Mouse (Mus musculus) MEL (cell line): ENCODE measurements around the gene Eif4b. TPM values are rescaled to one million over a fixed set of nuclear protein-coding genes. Genes with fewer than 3 reads are reported as not detected.

Experiments
- DNase-seq: peaks from one replicate; pipeline ENCODE4 v3.0.0; 2011; ENCODE audit warnings: low read depth, low spot score
- H3K27ac ChIP-seq: 2 replicates; pipeline ENCODE4 v1.5.1; 2012; ENCODE audit warnings: low read depth, mild to moderate bottlenecking, control low read depth, low read length, moderate library complexity; ENCODE audit not compliant: control insufficient read depth
- H3K27me3 ChIP-seq, 2 experiments: fragments of 150-350 bp in 1 of 2; sonication (generic) in 1 of 2; 2 replicates each; pipeline ENCODE4 v1.6.1; 2012; ENCODE audit warnings: low read length in 2 of 2, mild to moderate bottlenecking in 2 of 2, improper control_type of control experiment in 1 of 2, moderate library complexity in 1 of 2; ENCODE audit not compliant: insufficient read depth in 2 of 2, control insufficient read depth in 1 of 2
- H3K36me3 ChIP-seq, 2 experiments: 2 replicates each; pipeline ENCODE4 v1.6.1; 2012 to 2014; ENCODE audit warnings: low read length in 2 of 2, improper control_type of control experiment in 1 of 2, inconsistent platforms in 1 of 2, mild to moderate bottlenecking in 1 of 2; ENCODE audit not compliant: insufficient read depth in 2 of 2, control insufficient read depth in 1 of 2
- H3K4me1 ChIP-seq, 2 experiments: fragments of 150-350 bp in 1 of 2; sonication (generic) in 1 of 2; 2 replicates each; pipeline ENCODE4 v1.6.1; 2012; ENCODE audit warnings: low read length in 2 of 2, improper control_type of control experiment in 1 of 2, mild to moderate bottlenecking in 1 of 2; ENCODE audit not compliant: insufficient read depth in 2 of 2, control insufficient read depth in 1 of 2
- H3K4me3 ChIP-seq, 2 experiments: fragments of 150-350 bp in 1 of 2; sonication (generic) in 1 of 2; 2 replicates each; pipeline ENCODE4 v1.5.1; 2012; ENCODE audit warnings: low read depth in 2 of 2, low read length in 2 of 2, mild to moderate bottlenecking in 2 of 2, moderate library complexity in 2 of 2, control low read depth in 1 of 2, improper control_type of control experiment in 1 of 2; ENCODE audit not compliant: control insufficient read depth in 1 of 2, insufficient read depth in 1 of 2
- H3K79me2 ChIP-seq: 2 replicates; pipeline ENCODE4 v1.6.1; 2012; ENCODE audit warnings: mild to moderate bottlenecking, low read length, moderate library complexity; ENCODE audit not compliant: control insufficient read depth, poor library complexity, insufficient read depth
- H3K9ac ChIP-seq: 2 replicates; pipeline ENCODE4 v1.6.1; 2012; ENCODE audit warnings: low read depth, mild to moderate bottlenecking, control low read depth, low read length, moderate library complexity; ENCODE audit not compliant: control insufficient read depth, poor library complexity, severe bottlenecking
- H3K9me3 ChIP-seq: fragments of 150-350 bp; sonication (generic); replicated peaks from 2 replicates; pipeline ENCODE4 v1.6.1; 2012; ENCODE audit warnings: mild to moderate bottlenecking, low read length, improper control_type of control experiment, moderate library complexity; ENCODE audit not compliant: insufficient read depth
- CTCF ChIP-seq, 3 experiments: IDR thresholded peaks in 2 of 3; conservative IDR thresholded peaks in 1 of 3; 2 replicates each; pipeline ENCODE4 v1.5.1; 2011 to 2012; ENCODE audit warnings: low read length in 3 of 3, low read depth in 2 of 3, mild to moderate bottlenecking in 2 of 3, improper control_type of control experiment in 1 of 3, inconsistent platforms in 1 of 3, mixed read lengths in 1 of 3, moderate library complexity in 1 of 3; ENCODE audit not compliant: control insufficient read depth in 1 of 3, insufficient read depth in 1 of 3, poor library complexity in 1 of 3, severe bottlenecking in 1 of 3
- E2F4 ChIP-seq: IDR thresholded peaks from 2 replicates; pipeline ENCODE4 v1.6.1; 2011; ENCODE audit warnings: low read depth, low read length, improper control_type of control experiment, borderline replicate concordance
- ELF1 ChIP-seq: IDR thresholded peaks from 2 replicates; pipeline ENCODE4 v1.6.1; 2014; ENCODE audit warnings: low read depth, mild to moderate bottlenecking, inconsistent platforms, low read length, improper control_type of control experiment, moderate library complexity
- HCFC1 ChIP-seq: IDR thresholded peaks from 2 replicates; pipeline ENCODE4 v1.6.1; 2012; ENCODE audit warnings: low read depth, mild to moderate bottlenecking, inconsistent platforms, low read length, improper control_type of control experiment, moderate library complexity
- MAFK ChIP-seq: IDR thresholded peaks from 2 replicates; pipeline ENCODE4 v1.6.1; 2011; ENCODE audit warnings: low read depth, mild to moderate bottlenecking, low read length, improper control_type of control experiment, borderline replicate concordance
- MAZ ChIP-seq: IDR thresholded peaks from 2 replicates; pipeline ENCODE4 v1.6.1; 2012; ENCODE audit warnings: low read depth, mild to moderate bottlenecking, inconsistent platforms, low read length, improper control_type of control experiment
- MXI1 ChIP-seq: IDR thresholded peaks from 2 replicates; pipeline ENCODE4 v1.6.1; 2011; ENCODE audit warnings: mild to moderate bottlenecking, low read depth, low read length, improper control_type of control experiment
- NRF1 ChIP-seq: IDR thresholded peaks from 2 replicates; pipeline ENCODE4 v1.6.1; 2014; ENCODE audit warnings: low read depth, mild to moderate bottlenecking, inconsistent platforms, low read length, improper control_type of control experiment, moderate library complexity; ENCODE audit not compliant: poor library complexity, insufficient read depth, severe bottlenecking
- POLR2A ChIP-seq, 2 experiments: IDR thresholded peaks; 2 replicates each; pipeline ENCODE4 v1.6.1; 2011 to 2012; ENCODE audit warnings: low read length in 2 of 2, mild to moderate bottlenecking in 2 of 2, control low read depth in 1 of 2, improper control_type of control experiment in 1 of 2, low read depth in 1 of 2, moderate library complexity in 1 of 2; ENCODE audit not compliant: control insufficient read depth in 1 of 2, insufficient read depth in 1 of 2, poor library complexity in 1 of 2
- POLR2AphosphoS2 ChIP-seq: IDR thresholded peaks from 2 replicates; pipeline ENCODE4 v1.6.1; 2011; ENCODE audit warnings: low read length, improper control_type of control experiment
- POLR2AphosphoS5 ChIP-seq: IDR thresholded peaks from 2 replicates; pipeline ENCODE4 v1.6.1; 2012; ENCODE audit warnings: low read depth, borderline replicate concordance, mild to moderate bottlenecking, inconsistent platforms, low read length, moderate library complexity, mixed read lengths
- RAD21 ChIP-seq: IDR thresholded peaks from 2 replicates; pipeline ENCODE4 v1.6.1; 2011; ENCODE audit warnings: mild to moderate bottlenecking, low read depth, low read length, improper control_type of control experiment
- RCOR1 ChIP-seq: IDR thresholded peaks from 2 replicates; pipeline ENCODE4 v1.6.1; 2012; ENCODE audit warnings: low read depth, mild to moderate bottlenecking, inconsistent platforms, low read length, improper control_type of control experiment
- SIN3A ChIP-seq: IDR thresholded peaks from 2 replicates; pipeline ENCODE4 v1.6.1; 2012; ENCODE audit warnings: low read length, improper control_type of control experiment, inconsistent platforms
- SMC3 ChIP-seq: IDR thresholded peaks from 2 replicates; pipeline ENCODE4 v1.6.1; 2011; ENCODE audit warnings: low read depth, low read length, improper control_type of control experiment
- TAL1 ChIP-seq: IDR thresholded peaks from 2 replicates; pipeline ENCODE4 v1.6.1; 2012; ENCODE audit warnings: mild to moderate bottlenecking, inconsistent platforms, low read length, moderate library complexity, mixed read lengths
- UBTF ChIP-seq: IDR thresholded peaks from 2 replicates; pipeline ENCODE4 v1.6.1; 2012; ENCODE audit warnings: low read depth, mild to moderate bottlenecking, inconsistent platforms, low read length, improper control_type of control experiment, moderate library complexity, borderline replicate concordance; ENCODE audit not compliant: insufficient read depth
- polyA plus RNA-seq, 2 experiments: library from polyadenylated mRNA; stranded (reverse) in 1 of 2; unstranded in 1 of 2; fragments of >175 nt in 1 of 2; fragments of >200 nt in 1 of 2; gene quantifications; 2 replicates each; pipeline versions ENCODE4 v1.2.1 to v1.2.4; 2012; ENCODE audit warnings: low replicate concordance in 2 of 2, low read depth in 1 of 2; ENCODE audit not compliant: insufficient read length in 2 of 2, insufficient read depth in 1 of 2, missing spikeins in 1 of 2
- total RNA-seq: library from RNA; depleted of rRNA; stranded (reverse); fragments of 300-350 nt; gene quantifications from 2 replicates; pipeline ENCODE4 v1.2.3, GENCODE M21; 2012

Eif4b gene
- total and polyA plus RNA-seq, 3 experiments: 464 to 790 (median 561) TPM

DNA sequence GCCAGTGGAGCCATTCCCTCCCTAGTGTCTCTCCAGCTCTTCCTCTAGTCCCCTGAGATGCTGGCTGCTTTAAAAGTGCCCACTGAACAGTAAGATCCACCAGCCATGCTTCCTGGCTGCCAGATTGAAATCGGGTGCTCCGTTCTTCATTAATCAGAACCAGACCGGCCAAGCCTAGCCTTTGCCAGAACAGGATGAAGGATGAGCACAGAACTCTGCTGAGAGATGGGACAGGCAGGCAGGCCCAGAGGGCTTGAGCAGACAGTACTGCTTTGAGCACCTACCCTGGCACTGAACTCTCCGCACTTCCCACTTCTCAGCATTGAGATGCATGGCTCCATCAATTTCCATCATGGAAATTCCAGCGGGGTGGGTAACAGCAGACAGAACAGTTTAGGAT lies 25.7 kb downstream of the Eif4b start:
- no peaks in the 10 kb centered on the region for H3K9me3 ChIP-seq
- TF ChIP-seq POLR2AphosphoS2: peak; percentile 11
- no peak for TF ChIP-seq E2F4
- no peak for DNase-seq
- peak overlapping the region; percentile 60; a peak in 3 of 4 replicates for H3K4me3 ChIP-seq
- no peak overlapping the region for H3K27ac ChIP-seq
- H3K79me2 ChIP-seq: no peaks in the 10 kb centered on the region; the same call in 1 of the 2 replicates
- peak overlapping the region; percentile 76 for H3K9ac ChIP-seq
- H3K27me3 ChIP-seq: no peaks in the 10 kb centered on the region
- H3K4me1 ChIP-seq: peaks cover 0 to 21% of the 10 kb centered on the region in 2 experiments; a peak in 3 of 4 replicates
- peaks cover 9% of the 10 kb centered on the region in 2 experiments for H3K36me3 ChIP-seq

DNA sequence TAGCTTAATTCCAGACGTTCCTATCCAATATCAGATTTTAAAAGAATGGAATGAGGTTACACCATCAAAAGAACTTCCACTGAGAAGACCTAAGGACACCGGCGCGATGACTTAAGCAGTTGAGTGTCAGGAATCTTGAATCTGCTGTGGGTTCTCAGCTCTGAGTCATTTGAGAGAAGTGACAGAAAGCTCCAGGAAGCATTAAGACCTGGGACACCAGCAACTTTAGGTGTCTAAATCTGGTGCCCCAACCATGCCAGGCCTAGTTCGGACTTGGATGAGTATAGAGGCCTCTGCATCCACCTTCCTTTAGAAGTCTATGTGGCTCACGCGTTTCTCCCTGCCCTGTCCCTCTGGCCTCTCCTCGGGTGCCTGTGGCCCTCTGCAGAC lies 26.2 kb downstream of the Eif4b start:
- H3K4me1 ChIP-seq: peaks cover 0 to 21% of the 10 kb centered on the region in 2 experiments; a peak in 3 of 4 replicates
- peaks cover 4 to 9% of the 10 kb centered on the region in 2 experiments for H3K36me3 ChIP-seq
- DNase-seq: no peak
- peak overlapping the region; percentile 6; the same call in 1 of the 2 replicates for H3K27ac ChIP-seq
- H3K9me3 ChIP-seq: no peaks in the 10 kb centered on the region
- TF ChIP-seq RCOR1 (no peak), MXI1 (0 out of 2 replicates have a peak, but pooled peaks have one; percentile 4), SIN3A (0 out of 2 replicates have a peak, but pooled peaks have one; percentile 38)
- H3K27me3 ChIP-seq: no peaks in the 10 kb centered on the region
- no peaks in the 10 kb centered on the region; the same call in 1 of the 2 replicates for H3K79me2 ChIP-seq
- peak overlapping the region; percentile 60 for H3K4me3 ChIP-seq
- H3K9ac ChIP-seq: peak overlapping the region; percentile 76

DNA sequence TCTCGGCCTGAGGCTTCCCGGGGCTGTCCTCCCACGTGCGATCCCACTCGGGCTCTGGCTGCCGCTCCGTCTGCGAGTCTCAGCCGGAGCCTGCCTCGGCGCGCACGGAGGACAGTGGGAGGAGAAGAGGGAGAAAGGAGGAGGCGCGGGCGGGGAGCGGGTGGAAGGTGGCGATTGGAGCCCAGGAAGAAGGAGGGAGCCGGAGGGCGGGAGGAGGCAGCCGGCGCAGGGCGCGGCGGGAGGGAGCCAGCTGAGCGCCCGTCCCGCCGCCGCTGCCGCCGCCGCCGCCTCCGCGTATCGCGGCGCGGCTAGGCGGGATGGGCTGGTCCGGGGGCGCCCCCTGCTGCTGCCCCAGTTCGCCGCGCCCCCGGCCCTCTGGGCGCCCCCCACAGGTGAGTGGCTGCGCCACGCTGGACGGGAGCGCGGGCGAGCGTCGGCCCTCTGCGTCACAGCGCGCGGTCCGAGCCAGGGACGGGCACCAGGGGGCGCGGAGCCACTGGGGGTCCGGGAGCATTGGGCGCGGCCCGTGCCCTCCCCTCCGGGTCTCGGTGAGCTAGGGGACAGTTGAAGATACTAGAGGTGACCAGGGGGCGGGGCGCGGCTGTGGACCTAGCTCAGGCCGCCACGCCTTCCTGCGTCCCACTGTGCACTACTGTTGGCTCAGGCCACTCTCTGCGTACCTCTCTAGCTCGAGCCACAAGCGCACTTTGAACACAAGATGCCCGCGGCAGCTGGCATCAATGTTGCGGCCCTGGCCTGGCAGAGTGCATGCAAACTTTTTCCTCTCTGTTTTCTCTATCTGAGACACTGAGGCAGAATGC lies 26.8 kb downstream of the Eif4b start, which contains the start of gene Tns2:
Tns2 (plus strand) TSS at position 253 of the 821 bp plus-strand sequence.
- Histone ChIP-seq H3K27me3 (no peaks in the 10 kb centered on the region), H3K4me3 (peak within 1 kb of the TSS; percentile 60), H3K27ac (peak within 1 kb of the TSS; percentile 6; the same call in 1 of the 2 replicates), H3K4me1 (peaks cover 0 to 21% of the 10 kb centered on the region in 2 experiments; a peak in 3 of 4 replicates), H3K79me2 (no peaks in the 10 kb centered on the region; the same call in 1 of the 2 replicates), H3K36me3 (peaks cover 3 to 9% of the 10 kb centered on the region in 2 experiments), H3K9ac (peak within 1 kb of the TSS; percentile 76), H3K9me3 (no peaks in the 10 kb centered on the region)
- TF ChIP-seq HCFC1 (0 out of 2 replicates have a peak, but pooled peaks have one; percentile 9), SMC3 (peak; percentile 48), POLR2A (IDR thresholded peaks at IDR 0.05; ENCODE audit: control insufficient read depth in 1 of 2, insufficient read depth in 1 of 2, low read depth in 1 of 2, low read length in 2 of 2, poor library complexity in 1 of 2) (peak; percentile 25 to 60; a peak in 2 of 4 replicates), POLR2AphosphoS5 (no peak), ELF1 (0 out of 2 replicates have a peak, but pooled peaks have one; percentile 35), TAL1 (no peak), MAZ (peak; percentile 77; the same call in 1 of the 2 replicates), MXI1 (peak; percentile 16; the same call in 1 of the 2 replicates), MAFK (no peak), CTCF (IDR thresholded peaks at IDR 0.05 in 2 of 3, conservative IDR thresholded peaks at IDR 0.05 in 1 of 3; ENCODE audit: control insufficient read depth in 1 of 3, insufficient read depth in 1 of 3, low read depth in 2 of 3, low read length in 3 of 3, poor library complexity in 1 of 3, severe bottlenecking in 1 of 3) (peak in 2 of 3 experiments; percentile 84 to 92; a peak in 4 of 6 replicates), RAD21 (peak; percentile 3; the same call in 1 of the 2 replicates), NRF1 (0 out of 2 replicates have a peak, but pooled peaks have one; percentile 12), UBTF (no peak), SIN3A (peak; percentile 6; the same call in 1 of the 2 replicates)
- DNase-seq: peak; percentile 78
